Mouse (Mus musculus) layer of hippocampus, adult 18-20 months (tissue): Measurements from ENCODE around the gene Zfp292. TPM values are rescaled to one million over a fixed set of nuclear protein-coding genes. Genes with fewer than 3 reads are reported as not detected.
A peak's percentile ranks its signal among the peaks of the same experiment; 100 is the strongest.
"Not testable (repeated sequence)": the region's sequence is repeated elsewhere in the genome, so short reads cannot be mapped to it uniquely, and the experiment has no call there.

ENCODE experiments used
- DNase-seq, 2 experiments: peaks; one replicate each; pipeline ENCODE4 v3.0.0; 2022; ENCODE audit warnings: low spot score in 2 of 2
- long read RNA-seq: library from polyadenylated mRNA; stranded (forward); transcript quantifications from one replicate; pipeline ENCODE4 v2.0.0, GENCODE M21; 2021
- total RNA-seq, 2 experiments: library from RNA; stranded (reverse); gene quantifications; 2 replicates each; pipeline ENCODE4 v1.2.3; 2021

The Zfp292 gene
- total RNA-seq = 10 to 100 TPM; 25.7 to 25.8 TPM
- long read RNA-seq, full-length matches to known transcripts = 8 of 11 reads
- long read RNA-seq, partial matches to known transcripts = 0 of 11 reads
- long read RNA-seq, other reads (novel, unspliced or antisense) = 3 of 11 reads

DNA sequence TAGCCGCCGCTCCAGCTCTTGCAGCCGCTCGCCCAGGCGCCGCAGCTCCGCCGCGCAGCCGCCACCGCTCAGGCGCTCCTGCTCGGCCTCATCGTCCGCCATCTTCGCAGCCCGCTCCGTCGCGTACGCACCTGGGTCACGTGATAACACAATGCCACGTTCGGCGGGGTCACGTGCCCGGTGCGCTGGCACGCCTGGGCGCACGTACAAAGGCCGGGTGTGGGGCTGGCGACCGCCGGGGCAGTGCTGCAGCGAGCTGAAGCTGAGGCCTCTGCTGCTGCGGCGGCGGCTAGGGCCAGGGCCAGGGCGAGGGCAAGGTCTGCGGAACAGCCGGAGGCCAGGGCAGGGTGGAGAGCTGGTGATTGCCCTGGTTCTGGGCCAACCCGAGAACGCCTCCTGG is at the start of gene Zfp292:
Gene Zfp292 (minus strand): TSS at position 143 of the 400 bp plus-strand sequence.
- peak; percentile 93 to 97 for DNase-seq

DNA sequence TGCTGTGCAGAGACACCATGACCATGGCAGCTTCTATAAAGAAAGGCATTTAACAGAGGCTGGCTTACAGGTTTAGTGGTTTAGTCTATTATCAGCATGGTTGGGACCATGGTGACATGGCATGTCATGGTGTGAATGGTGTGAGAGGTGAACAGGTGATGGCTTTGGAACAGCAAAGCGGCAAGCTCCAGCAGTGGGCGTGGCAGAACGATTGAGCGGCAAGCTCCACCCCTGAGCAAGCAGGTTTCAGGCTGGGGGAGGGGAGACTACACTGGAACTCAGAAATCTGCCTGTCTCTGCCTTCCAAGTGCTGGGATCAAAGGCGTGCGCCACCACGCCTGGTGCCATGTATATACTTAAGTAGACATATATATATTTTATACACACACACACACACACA is 45.6 kb upstream of the Zfp292 start:
- DNase-seq = not testable (repeated sequence)

DNA sequence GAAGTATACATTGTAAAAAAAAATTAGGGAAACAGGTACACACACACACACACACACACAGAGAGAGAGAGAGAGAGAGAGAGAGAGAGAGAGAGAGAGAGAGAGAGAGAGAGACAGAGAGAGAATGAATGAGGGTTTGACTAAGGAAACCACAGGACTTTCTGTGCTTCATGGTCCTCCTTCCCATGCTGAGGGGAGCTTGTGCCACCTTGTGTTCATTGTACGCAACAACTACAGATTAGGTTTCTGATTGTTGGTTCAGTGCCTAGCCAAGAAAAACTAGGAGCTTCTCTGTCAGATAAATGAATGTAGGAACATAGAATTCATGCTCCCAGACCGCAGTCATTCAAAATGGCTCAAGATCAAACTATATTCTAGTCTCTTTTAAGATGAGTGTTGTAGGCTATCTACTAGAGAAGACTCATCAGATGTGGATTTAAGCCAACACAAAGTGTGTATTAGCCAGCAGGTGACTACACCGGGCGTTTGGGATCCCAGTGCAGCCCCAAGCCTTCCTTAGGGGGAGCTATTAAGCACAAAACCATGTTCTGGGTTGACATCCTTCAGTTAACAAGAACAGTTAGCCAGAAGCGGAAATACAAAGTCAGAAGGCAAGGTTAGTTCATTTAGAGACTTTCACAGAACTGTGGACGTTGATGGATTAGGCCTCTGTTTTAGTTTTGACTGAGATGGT is 39.6 kb upstream of the Zfp292 start:
- peak; percentile 32 to 81 for DNase-seq

DNA sequence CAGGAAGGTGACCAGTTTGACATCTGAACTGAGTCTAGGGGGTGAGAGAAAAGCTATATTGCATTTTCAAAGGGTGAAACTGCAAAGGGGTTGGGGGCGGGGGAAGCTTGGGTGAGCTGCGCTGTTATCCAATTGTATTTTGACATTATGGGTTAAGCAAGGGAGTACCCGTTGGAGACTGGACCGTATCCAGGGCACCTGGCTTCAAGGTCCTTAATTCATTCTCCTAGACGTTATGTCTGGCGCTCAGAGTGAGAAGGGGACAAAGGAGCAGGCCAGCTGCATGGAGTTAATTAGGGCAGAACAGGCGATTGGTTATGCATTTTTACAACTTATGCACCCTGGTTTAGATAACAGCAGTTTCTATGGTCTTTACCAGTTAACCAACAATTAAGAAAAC is 34.6 kb upstream of the Zfp292 start:
- no peak for DNase-seq

DNA sequence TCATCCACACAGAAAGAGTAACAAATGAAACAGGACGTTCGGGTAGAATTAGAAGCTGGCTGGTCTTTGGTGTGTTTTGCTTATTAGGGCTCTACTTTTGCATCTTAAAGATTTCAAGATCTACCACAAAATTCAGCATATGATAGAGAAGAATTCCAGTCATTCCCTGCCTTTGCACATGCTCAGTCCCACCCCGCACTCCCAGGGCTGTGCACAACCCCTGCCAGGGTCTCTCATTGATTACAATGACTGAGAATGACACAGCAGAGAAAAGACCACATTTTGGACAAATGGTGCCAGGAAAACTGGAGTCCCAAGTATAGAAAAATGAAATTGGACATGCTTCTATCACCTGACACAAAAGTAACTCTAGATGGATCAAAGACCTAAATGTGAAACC is 29.4 kb upstream of the Zfp292 start:
- no peak for DNase-seq

DNA sequence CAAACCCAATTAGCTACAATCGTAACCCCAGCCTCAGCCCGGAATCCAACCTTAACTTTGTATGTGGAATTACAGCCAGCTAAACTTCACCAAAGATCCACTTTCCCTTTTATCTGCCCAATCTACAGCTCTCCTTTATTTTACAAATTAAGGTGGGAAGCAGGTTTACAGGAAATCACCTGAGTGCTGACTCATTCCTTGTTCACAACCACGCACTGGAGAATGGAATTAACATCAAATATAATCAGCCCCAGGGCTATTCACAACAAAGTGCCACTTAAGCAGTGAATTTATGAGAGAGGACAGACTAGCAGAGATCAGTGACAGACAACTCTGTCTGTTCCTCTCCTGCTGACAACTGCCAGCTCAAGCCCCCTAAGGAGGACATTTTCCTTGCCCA is 28.6 kb upstream of the Zfp292 start:
- no peak for DNase-seq

DNA sequence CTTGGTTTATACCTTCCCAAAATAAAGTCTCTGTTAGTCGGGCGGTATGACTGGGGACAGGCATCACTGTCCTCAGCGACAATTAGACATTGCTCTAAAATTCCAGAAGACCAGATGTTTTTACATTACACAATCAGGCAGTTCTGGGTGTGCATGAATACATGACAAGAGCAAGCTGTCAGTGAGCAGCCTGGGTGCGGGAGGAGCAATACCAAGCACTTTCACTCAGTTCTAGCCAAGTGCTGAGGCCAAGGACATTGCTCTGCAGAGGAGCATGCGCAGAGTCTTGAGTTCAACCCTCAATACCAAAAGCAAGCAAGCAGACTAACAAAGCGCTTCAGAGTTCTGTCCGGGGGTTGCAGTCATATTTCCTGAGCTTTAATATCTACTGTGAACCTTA is 25.4 kb upstream of the Zfp292 start:
- DNase-seq = no peak

DNA sequence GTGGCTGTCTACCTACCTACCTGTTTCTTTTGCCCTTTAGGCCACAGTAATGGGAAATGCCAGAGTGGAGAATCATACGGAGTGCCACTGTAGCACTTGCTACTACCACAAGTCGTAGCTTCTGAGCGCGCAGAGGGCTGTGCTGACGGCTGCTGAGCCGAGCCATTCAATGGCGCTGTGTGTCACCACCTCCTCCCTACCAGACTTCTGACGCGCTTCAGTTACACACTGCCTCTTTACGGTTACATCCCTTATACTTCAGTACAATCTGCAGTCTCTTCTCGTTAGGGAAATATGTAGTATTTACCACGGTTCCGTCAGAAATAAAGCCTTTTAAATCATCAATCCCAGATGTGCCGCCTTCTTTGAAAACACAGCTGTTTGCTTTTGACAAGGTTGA is 24.3 kb upstream of the Zfp292 start:
- DNase-seq = no peak

DNA sequence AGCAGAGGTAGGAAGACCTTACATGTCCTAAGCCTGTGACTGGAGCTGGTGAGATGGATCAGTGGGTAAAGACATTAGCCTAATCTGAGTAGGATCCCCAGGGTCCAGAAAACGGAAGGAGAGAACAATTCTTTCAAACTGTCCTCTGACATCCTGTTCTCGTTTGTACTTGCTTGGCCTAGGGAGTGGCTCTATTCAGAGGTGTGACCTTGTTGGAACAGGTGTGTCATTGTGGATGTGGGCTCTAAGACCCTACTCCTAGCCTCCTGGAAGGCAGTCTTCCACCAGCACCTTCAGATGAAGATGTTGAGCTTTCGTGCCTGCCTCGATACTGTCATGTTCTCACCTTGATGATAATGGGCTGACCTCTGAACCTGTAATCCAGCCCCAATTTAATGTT is 23.4 kb upstream of the Zfp292 start:
- no peak for DNase-seq

DNA sequence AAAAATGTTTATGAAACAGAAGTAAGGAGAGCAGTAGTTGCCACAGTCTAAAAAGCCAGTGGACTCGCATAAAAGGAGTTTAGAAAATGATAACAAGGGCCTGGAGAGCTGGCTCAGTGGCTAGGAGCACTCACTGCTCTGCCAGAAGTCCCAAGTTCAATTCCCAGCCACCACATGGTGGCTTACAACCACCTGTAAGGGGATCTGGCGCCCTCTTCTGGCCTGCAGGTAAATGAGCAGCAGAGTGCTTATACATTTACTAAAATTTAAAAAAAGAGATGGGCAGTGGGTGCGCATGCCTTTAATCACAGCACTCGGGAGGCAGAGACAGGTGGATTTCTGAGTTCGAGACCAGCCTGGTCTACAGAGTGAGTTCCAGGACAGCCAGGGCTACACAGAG is 22.6 kb upstream of the Zfp292 start:
- DNase-seq = no peak

DNA sequence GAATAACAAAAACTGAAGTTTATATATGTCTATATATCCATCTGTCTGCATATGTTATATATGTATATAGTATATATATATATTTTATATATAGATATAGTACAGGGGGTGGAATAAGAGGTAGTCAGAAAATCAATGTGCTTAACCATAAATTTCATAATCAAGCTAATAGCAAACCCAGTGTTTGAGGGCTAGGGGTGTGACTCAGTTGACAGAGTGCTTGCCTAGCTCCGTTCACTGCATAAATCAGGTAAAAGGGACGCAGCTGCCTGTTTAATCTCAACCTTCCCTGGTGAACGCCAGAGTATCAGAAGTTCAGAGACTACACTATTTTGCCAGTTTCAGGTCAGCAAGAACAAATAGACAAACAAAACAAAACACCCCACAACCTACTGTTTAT is 18.8 kb upstream of the Zfp292 start:
- not testable (repeated sequence) for DNase-seq

DNA sequence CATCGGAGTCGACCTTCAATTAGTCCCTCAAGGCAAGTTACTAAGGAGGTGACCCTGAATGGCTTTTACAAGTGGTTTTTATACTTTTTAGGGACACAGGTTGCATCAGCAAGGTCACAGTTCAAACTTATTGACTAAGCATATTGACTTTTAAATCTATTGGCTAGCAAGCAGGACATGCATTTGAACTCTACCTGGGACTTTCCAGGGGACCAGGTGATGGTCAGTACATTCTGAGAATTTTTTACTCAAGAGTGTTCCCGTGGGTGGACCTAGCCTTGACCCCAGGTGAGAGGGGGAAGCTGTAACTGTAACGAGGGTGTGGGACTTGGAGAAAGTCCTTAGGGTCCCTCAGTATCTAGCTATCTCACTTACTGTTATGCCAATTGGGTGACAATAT is 18.4 kb upstream of the Zfp292 start:
- no peak for DNase-seq

DNA sequence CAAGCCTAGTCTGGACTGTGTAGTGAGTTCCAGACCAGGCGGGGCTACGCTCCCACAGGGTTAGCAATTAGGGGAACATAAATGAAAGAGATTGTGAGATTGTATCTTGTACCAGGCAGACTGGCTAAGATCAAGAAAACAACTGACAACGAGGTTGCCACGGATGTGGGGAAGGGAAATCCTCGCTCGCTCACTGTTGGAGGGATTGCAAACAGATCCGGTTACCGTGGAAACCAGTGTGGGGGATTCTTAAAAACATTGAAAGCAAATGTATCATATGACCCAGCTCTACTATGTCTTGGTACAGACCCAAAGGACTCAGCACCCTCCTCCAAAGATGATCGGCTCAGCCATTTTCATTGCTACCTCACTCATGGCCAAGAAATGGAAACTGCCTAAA is 17.4 kb upstream of the Zfp292 start:
- peak; percentile 32 to 68 for DNase-seq

DNA sequence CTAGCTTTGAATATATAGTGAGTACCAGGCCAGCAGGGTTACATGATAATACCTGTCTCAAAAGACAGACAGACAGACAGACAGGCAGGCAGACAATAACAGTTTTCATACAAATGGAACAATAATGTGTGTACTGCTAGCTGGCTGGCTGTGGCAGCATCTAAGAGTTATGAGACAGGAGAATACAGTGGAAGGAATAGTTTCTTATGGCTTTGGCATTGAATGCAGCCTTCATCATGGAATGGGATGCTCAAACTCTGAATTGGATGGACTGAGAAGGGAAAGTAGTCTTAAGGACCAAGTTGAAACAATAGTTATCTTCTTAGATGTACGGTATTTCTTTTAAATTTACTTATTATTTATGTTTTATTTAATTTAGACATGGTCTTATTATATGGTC is 16.6 kb upstream of the Zfp292 start:
- no peak for DNase-seq

DNA sequence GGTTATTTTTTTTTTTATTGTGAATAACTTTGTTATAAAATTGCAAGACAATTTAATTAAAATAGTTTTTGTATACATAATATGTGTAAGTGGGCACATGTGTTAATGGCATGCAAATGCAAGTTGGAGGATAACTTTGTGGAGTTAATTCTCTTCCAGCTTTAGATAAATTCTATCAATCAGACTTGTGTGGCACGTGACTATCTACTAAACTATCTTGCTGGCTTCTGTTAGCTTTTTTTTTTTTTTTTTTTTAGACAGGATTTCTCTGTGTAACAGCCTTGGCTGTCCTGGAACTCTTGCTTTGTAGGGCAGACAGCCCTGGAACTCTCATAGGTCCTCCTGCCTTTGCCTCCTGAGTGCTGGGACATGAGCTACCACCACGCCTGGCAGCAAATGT is 15.7 kb upstream of the Zfp292 start:
- DNase-seq = no peak

DNA sequence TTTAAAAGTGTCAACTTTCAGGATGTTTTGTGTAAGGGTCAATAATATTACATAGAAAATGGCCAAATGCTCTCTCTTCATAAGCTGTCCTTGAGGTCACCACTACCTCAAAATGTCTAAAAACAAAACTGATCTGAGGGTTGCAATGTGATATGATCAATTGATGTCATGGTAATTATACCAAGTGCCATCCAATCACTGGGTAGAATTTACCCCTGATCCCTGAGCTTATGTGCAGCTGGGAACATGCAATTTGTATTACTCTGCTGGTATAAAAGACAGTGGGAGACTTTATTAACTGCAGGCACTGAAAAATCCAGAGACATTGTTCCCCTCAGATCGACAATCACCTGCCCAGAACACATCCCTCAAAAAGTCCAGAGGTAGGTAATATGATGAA is 10.7 kb upstream of the Zfp292 start, which contains the start of gene Cga:
Gene Cga (plus strand): TSS at position 301 of the 400 bp plus-strand sequence.
- DNase-seq = no peak

DNA sequence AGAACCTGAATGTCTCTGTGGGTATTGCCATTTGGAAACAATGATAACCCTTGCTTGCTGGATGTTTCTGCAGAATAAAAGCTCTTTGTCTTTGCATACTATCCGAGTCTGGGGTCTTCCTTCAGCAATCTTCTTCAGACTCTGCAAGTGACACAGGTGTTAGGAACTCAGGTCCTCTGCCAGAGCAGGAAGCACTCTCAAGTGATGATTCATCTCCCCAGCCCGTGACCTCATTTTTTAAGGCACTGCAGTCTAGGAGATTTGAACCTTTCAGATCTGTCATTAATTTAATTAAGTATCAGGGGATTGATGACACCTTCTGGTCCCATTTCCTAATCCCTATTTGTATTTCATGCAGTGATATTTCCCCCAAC is 7.0 kb upstream of the Zfp292 start:
- DNase-seq = no peak

DNA sequence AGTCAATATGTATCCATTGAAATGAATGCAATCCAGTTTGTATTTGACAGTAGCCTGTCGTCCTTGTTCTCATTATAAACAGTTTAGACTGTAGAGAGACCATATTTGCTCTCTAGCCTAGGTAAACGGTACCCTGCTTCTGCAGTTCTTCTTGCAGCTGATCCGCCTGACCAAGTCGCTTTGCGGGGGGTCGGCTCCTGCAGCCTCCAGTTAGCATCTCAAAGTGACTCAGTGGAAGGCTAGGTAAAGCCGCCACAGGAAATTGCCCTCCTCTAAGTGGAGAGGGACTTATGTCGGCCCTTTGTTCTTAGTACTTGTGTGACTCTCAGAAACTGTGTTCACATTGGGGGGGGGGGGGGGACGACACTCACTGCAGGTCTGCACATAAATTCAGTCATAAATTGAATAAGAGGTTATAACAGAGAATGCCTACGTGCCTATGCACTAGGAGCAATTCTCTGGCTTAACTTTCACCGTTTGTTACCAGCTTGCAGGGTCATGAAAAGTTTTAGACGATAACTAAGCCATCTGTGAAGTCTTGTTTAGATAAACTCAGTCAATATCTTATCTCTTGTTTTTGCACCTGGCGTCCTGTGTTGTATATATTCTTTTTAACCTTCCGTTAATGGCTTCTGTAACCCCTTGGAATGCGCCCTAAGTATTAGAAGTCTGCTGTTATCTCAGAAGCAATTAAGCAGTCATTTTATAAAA is 6.5 kb upstream of the Zfp292 start:
- DNase-seq = no peak

DNA sequence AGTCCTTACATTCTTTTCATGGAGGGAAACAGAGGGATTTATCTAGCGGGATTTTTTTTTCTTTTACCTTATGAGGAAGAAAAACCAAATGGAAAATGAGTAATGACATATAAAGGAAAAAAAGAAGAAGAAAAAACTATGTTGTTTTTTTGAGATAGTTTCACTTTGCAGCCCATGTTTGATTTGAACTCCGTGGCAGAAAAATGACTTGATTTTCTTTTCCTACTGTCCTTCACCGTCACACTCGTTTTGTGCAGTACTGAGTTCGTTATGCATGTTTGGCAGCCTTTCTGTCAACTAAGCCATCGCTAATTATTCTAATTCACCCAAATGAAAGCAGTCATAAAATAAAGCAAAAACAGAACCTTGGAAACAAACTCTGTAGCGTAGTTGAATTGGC is 4.5 kb upstream of the Zfp292 start:
- no peak for DNase-seq

DNA sequence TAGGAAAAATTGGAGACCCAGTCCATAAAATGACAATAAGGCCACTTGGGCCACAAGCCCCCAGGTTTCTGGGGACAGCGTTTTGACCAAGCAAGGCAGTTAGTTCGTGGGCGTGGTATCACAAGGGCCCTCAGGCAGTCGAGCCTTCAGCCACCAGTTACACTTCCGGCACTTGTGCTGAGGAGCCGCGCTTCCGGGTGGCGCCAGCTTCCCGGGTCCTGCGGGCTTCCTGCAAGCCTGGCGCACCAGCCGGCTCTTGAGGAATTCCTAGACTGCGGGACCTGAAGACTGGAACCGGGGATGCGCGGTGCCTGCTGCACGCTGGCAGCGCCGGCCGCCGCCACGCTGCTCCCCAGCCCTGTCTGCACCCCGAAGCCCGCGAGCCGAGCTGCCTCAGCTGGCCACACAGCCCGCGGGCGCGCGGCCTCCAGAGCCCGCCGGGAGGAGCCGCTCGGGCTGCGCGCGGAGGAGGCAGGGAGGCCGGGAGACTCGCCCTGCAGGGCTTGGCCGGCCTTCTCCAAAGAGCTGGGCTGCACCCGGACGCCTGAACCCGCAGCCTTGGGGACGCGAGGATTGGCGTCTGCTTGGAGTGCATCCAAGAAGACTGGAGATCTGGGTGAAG is 3.8 kb upstream of the Zfp292 start:
- peak; percentile 67 to 80 for DNase-seq

DNA sequence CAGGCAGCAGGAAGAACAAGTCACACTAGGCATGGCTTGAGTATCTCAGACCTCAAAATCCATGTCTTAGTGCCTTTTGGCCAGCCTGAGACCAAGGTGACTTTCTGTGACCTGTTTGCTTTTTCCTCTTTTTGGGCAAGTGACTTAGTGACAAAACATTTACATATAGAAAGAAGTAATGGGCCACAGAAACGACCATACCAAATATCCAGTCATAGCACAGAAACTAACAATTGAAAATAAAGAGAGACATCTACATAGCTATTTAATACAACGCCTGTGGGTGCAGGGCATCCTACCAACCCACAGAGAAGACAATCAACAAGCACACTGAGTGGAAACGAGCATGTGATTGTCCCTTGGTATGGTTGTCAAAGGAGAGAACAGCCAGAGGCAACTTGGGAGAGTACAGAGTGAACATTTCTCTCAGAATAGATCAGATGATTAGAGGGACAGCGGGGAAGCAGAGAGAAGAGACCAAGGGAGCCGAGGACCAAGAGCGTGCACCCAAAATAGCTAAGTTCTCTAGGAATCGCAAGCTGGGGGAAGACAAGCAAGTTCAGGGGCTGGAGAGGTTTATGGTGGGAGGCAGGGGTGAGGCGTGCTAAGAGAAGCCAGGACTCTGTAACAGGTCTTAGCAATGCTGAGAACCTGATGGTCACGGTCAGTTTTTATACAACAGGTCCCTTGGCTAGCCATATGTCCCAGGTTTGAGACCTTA is 3.0 kb upstream of the Zfp292 start:
- DNase-seq = no peak
